Mouse (Mus musculus) layer of hippocampus, adult 2 months (tissue): Measurements from ENCODE around the gene Tnik. TPM values are rescaled to one million over a fixed set of nuclear protein-coding genes. Genes with fewer than 3 reads are reported as not detected.

Experiments
- DNase-seq, 2 experiments: peaks; one replicate each; pipeline ENCODE4 v3.0.0; 2022; ENCODE audit warnings: low spot score in 2 of 2
- H3K27ac ChIP-seq: fragments of 200-600 bp; 2 replicates; pipeline ENCODE4 v1.8.1; 2022
- H3K4me3 ChIP-seq: fragments of 200-600 bp; 2 replicates; pipeline ENCODE4 v1.8.1; 2022; ENCODE audit warnings: mild to moderate bottlenecking
- CTCF ChIP-seq: fragments of 200-600 bp; conservative IDR thresholded peaks from 2 replicates; pipeline ENCODE4 v1.8.1; 2022; ENCODE audit warnings: antibody characterized with exemption, mild to moderate bottlenecking, moderate library complexity
- total RNA-seq, 2 experiments: library from RNA; stranded (reverse); gene quantifications; 2 replicates each; pipeline ENCODE4 v1.2.3; 2021

The Tnik gene
- total RNA-seq, 2 experiments from 2014 or later, result 220 to 223 TPM

DNA sequence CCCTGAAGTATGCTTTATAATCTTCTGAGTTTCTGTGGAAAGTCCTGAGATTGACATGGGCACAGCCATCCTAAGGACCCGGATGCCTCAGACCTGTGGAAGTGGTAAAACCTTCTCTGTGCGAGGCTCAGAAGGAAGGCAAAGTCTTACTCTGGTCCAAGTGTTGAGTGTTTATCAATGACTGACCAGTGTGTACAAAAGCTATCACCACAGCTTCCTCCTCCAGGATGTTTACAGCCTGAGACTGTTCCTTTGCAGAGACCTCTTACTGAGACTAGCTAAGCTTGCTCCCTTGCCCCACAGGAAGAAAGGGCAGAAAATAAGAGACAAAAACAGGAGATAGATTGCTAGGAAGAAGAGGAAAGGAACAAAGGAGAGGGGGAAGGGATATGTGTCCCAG, 422.5 kb downstream of the Tnik start:
- no peak overlapping the region for H3K27ac ChIP-seq
- TF ChIP-seq CTCF, result no peak

DNA sequence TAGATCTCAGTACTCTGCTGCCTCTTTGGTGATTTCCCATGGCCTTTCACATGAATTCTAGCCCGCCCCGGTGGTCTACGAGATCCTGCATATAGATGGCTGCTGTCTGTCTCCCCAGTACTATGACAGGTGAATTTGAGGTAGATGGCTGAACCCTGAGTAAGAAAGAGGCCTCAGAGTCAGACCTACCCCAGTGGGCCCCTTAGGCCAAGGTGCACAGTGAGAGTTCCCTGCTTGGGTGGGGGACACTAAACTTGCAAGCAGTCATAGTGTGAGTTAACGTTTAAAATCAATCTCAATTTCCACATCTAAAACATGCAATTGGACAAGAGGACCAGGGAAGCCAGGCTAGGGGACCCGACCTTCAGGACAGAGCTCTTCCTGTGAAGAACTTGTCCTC, 431.8 kb downstream of the Tnik start:
- no peak overlapping the region for H3K4me3 ChIP-seq

More for the DNA sequence above, 422.5 kb downstream of the Tnik start:
- DNase-seq, result no peak
- no peak overlapping the region for H3K4me3 ChIP-seq

DNA sequence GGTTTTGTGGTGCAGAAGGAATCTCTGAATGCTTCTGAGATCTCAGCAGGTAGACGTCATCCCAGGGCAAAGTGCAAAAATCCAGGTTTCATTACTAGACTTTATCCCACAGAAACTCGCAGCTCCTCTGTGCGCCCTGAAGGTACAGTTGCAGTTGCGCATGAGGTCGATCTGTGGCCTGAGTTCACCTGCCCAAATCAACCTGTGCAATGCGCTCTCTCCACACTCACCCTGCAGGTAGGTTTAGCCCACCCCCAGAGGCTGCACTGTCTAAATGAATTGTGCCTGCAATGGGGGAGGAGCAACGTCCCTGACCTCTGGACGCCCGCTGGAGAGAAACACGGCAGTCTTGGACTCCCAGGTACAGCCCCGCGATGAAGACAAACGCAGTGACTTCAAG, 432.6 kb downstream of the Tnik start:
- DNase-seq, result no peak
- Histone ChIP-seq H3K27ac (no peak overlapping the region), H3K4me3 (no peak overlapping the region)
- no peak for TF ChIP-seq CTCF

More for the DNA sequence above, 431.8 kb downstream of the Tnik start:
- no peak for DNase-seq
- no peak overlapping the region for H3K27ac ChIP-seq
- TF ChIP-seq CTCF, result no peak

DNA sequence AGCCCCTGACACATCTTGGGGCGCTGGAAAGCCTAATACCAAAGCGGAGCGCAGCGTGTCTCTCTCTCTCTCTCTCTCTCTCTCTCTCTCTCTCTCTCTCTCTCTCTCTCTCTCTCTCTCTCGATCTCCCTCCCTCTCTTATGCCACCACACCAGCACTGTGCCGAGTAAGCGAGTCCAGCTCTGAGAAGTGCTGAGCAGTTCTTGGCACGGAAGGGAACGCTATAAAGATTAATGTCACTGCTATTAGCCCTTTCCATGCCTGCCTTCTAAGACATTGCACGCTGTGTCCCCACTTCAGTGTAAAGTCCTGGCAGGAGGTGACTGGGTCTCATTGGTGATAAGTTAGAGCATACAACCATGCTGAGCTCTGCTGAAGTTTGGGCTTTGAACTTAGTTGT, 433.1 kb downstream of the Tnik start:
- no peak overlapping the region for H3K4me3 ChIP-seq
- H3K27ac ChIP-seq, result no peak overlapping the region
- no peak for TF ChIP-seq CTCF
- DNase-seq, result no peak

DNA sequence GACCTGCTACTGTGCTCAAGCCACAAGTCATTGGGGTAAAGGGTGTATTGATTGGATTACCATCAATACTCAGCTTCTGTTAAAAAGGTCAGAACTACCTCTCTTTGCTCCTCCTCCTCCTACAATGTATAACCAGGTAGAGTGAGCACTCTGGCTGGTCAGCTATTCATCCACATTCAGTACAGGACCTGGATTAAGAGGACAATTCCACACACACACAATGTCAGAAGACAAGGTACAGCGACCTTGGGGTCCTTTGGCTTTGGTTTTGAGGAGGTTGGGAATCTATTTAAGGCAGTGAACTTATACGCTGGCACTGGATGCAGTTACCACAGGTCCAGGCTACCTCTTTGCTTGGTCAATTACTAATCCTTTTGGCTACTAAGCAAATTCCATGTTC, 434.8 kb downstream of the Tnik start, which contains the start of gene Slc2a2:
TSS of gene Slc2a2 (plus strand) at position 107 of the 400 bp plus-strand sequence.
- Histone ChIP-seq H3K27ac (no peak within 1 kb of the TSS), H3K4me3 (no peak within 1 kb of the TSS)
- DNase-seq, result no peak
- no peak for TF ChIP-seq CTCF

DNA sequence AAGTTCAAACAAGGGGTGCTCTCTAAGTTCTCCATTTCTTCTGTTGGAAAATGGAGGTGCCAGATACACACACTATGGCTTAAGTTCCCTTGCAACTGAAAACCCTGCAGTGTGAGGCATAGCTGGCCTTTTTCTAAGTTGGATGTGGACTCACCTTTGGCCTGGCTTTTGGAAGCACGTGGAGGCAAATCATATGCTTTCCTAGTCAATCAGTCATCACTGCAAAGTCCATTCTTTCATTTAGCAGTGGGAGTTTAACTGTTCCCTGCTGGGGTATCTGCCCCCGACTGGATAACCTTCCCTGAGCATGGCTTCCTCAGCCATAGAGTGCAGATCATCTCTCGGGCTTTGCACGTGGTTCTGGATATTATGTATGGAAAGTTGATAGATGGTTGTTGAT, 436.6 kb downstream of the Tnik start:
- DNase-seq, result no peak
- TF ChIP-seq CTCF, result no peak
- Histone ChIP-seq H3K4me3 (no peak overlapping the region), H3K27ac (no peak overlapping the region)

DNA sequence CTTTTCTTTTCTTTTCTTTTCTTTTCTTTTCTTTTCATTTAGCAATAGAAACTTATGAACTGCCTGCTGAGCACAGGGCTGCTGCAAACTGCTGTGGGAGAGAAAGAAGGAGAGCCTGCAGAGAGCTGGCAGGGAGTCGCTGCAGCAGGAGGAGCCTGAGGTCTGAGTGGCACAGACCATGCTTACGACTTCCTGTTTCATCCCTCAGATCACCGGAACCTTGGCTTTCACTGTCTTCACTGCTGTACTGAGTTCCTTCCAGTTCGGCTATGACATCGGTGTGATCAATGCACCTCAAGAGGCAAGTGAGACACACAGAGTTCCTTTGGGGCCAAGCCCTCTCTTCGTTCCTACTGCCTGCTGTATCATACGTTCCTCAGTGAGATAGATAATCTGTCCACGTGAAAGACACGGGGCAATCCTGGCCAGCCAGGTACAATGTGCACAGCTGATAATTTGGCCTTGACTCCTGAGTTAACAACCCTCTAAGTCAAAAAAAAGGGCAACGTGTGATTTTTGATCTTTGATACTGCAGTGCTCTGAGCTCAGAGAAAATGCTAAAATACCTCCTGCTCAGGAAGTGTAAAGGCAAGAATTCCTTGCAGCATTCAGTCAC, 442.6 kb downstream of the Tnik start:
- Histone ChIP-seq H3K4me3 (no peak overlapping the region), H3K27ac (no peak overlapping the region)
- TF ChIP-seq CTCF, result no peak
- no peak for DNase-seq

DNA sequence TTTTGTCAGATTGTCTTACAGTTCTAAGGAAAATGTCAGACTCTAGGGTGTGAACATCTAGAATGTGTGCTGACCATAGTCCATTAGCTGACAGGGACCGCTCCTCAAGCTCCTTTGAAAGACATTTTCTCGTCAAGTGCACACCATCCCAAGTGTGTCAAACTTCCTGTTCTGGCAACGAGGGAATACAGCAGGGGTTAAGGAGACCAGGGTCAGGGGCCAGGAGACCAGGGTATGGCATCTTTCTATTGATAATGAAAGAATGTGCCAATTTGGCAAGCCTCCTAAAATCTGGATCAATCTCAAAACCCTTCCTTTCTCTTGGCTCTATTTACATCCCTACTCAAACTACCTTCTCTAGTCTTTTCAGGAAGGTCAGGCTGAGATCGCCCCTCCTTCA, 443.7 kb downstream of the Tnik start:
- Histone ChIP-seq H3K4me3 (no peak overlapping the region), H3K27ac (no peak overlapping the region)
- TF ChIP-seq CTCF, result no peak
- no peak for DNase-seq

DNA sequence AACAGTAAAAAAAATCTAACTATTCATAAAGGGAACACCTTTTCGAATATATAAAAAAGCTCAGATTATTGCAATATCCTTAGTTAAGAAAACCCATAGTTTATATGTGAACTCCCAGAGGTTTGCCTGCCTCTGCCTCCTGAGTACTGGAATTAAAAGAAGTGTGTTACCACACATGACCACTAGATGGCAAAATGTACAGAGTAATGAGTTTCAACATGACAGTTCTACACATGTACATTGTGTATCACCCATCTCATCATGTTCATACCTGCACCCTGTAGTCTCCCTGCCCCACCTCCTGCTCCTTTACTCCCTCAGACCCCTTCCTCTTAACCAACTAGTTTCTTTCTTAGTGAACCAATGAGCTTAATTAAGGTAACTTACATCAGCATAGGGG, 446.7 kb downstream of the Tnik start:
- TF ChIP-seq CTCF, result peak; percentile 74
- DNase-seq, result no peak

DNA sequence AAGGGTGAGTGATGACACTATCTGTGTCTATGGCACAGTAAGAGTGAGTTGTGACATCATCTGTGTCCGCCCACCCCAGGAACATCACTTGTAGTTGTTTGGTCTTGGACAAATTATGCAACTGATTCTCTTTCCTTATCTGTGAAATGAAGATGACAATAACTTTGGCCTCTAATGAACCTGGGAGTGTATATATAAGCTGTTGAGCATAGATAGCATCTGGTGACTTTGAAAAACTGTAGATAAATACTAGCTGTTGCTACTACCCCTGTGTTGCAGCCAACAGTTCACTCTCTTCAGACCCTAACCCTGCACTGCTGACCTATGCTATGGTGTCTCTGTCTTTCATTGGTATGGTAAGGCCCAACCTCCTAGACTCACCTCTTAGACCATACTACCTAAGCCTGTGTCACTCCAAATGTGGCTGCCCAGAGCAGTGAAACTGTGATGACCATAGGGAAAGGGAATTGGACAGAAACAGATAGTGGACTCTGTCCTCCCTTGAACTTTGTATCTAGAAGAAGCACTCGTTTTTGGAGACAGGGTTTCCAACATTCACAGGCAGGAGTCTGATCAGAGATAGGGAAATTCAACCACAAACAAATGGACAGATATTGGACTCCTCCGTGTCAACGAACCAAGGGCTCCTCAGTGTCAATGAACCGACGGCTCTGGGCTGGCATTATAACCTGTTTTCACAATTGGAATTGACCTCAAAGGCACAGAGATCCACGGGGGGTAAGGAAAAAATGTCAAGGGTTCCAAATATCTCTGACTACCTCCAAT, 451.1 kb downstream of the Tnik start:
- DNase-seq, result no peak
- no peak for TF ChIP-seq CTCF
- Histone ChIP-seq H3K27ac (no peak overlapping the region), H3K4me3 (no peak overlapping the region)

More for the DNA sequence above, 446.7 kb downstream of the Tnik start:
- H3K4me3 ChIP-seq, result no peak overlapping the region
- H3K27ac ChIP-seq, result no peak overlapping the region

DNA sequence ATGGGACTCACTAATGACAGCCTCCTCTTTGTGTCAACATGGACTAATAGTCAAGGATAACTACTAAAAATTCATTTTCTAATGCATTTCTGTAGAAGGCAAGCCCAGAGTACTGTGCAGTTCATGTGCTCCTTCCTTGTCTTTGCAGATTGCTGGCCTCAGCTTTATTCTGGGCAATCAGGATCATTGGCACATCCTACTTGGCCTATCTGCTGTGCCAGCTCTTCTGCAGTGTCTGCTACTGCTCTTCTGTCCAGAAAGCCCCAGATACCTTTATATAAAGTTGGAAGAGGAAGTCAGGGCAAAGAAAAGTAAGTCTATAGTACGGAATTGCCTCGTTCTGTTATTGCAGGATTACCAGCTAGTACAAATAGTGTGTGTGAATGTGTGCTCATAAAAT, 455.5 kb downstream of the Tnik start:
- DNase-seq, result no peak
- Histone ChIP-seq H3K27ac (no peak overlapping the region), H3K4me3 (no peak overlapping the region)
- no peak for TF ChIP-seq CTCF

DNA sequence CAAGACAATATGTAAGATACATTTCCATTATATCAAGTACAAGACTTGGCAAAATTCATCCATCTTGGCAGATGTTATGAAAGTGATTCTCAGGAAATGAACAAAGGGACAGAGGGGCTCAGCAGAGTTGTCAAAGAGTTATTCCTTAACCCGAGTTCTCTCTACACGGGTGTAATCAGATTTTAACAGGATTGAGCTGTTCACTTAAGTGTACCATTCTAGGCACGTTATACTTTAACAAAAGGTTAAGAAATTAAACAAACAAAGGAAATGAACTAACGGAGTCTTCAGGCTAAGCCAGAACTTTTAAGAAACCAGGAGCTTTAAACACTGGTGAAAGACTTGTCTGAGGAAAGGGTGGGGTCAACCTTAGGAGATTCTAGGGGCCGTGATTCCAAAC, 458.2 kb downstream of the Tnik start:
- DNase-seq, result no peak
- no peak overlapping the region for H3K27ac ChIP-seq
- TF ChIP-seq CTCF, result no peak
- H3K4me3 ChIP-seq, result no peak overlapping the region

DNA sequence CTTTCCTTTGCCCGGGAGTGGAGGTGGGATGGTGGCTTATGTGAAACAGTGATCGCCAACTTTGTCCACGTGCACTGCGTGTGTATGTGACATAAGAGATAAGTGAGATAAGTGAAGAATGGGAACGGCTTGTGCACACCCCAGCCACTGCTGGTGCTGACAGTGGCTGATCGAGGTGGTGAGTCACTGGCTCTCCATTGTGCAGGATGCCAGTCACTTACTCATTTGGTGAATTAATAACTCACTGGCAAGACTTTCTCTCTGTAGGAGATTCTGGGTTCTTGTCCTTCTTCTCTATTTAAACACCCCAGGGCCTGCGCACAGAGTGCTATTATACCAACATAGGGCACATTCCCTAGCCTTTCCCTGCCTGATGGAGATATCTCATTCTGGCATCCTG, 458.8 kb downstream of the Tnik start:
- no peak overlapping the region for H3K4me3 ChIP-seq
- TF ChIP-seq CTCF, result no peak

DNA sequence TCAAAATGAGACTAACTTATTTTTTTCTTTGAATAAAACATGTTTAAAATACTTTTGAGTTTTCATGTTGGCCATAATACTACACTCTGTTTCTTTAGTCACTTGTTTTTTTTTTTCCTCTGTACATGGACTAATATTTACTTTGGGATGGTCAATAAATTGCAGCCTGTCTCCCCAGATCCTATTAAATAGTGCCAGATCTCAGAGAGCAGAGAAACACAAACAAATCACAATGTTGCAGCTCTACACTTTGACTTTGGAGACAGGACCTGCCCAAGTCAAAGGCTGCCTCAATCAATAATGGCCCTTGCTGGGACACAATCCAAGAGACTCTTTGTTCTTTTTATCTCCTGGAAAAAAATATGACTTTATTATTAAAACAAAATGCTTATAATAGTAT, 459.5 kb downstream of the Tnik start:
- no peak overlapping the region for H3K4me3 ChIP-seq
- DNase-seq, result no peak
- TF ChIP-seq CTCF, result no peak
- no peak overlapping the region for H3K27ac ChIP-seq

More for the DNA sequence above, 458.8 kb downstream of the Tnik start:
- H3K27ac ChIP-seq, result no peak overlapping the region
- peak; percentile 7 to 11 for DNase-seq
